ENCODE assay signal across 8 mouse cellular contexts in genomic region chr8:80879426-80880195, GRCm38 (mm10). TPM values are rescaled to one million over a fixed set of nuclear protein-coding genes. Genes with fewer than 3 reads are reported as not detected.
DNase-seq lines count a peak whose midpoint lies in the region; ATAC-seq and TF ChIP-seq lines count a peak whose summit lies in the region.

No protein-coding gene starts in this region.

- under 1% methylated on average over 90 of the region's 90 CpGs for WGBS in heart, adult 2 months
- under 1% methylated on average over 90 of the region's 90 CpGs for WGBS in kidney, adult 2 months
- WGBS in liver, embryonic 14.5 days (ENCODE audit: insufficient replicate concordance), result under 1% methylated on average over 88 of the region's 90 CpGs
- WGBS in neural tube, embryonic 11.5 days, result under 1% methylated on average over 80 of the region's 90 CpGs

- H3K4me3 ChIP-seq in heart, adult 2 months, result peak overlapping the region; percentile 84
- H3K4me3 ChIP-seq in kidney, adult 2 months (ENCODE audit: insufficient read depth, low read depth, low read length), result peak overlapping the region; percentile 99
- H3K4me3 ChIP-seq in liver, embryonic 14.5 days (ENCODE audit: insufficient read depth in 1 of 2, low read depth in 2 of 2, low read length in 2 of 2), result peak overlapping the region; percentile 72 to 74
- peak overlapping the region; percentile 87 for H3K4me3 ChIP-seq in neural tube, embryonic 11.5 days (ENCODE audit: low read depth, low read length)

- peak; percentile 59 for ATAC-seq in liver, embryonic 14.5 days (ENCODE audit: insufficient read depth)
- peak; percentile 72 for ATAC-seq in neural tube, embryonic 11.5 days (ENCODE audit: insufficient read depth, low FRiP score, low TSS enrichment)

- peak; percentile 8 to 31 for DNase-seq in spleen, adult 18-20 months
- DNase-seq in spleen, adult 12 weeks (ENCODE audit: low spot score), result no peak
- peak; percentile 46 for DNase-seq in embryo, embryonic 11.5 days (ENCODE audit: low read depth, low spot score)
- DNase-seq in heart, adult 2 months, result peak; percentile 88 to 89
- peak; percentile 83 for DNase-seq in kidney, adult 2 months
- no peak for DNase-seq in liver, embryonic 14.5 days (ENCODE audit: low read depth in 3 of 3, low spot score in 3 of 3)
- peak; percentile 78 for DNase-seq in neural tube, embryonic 11.5 days (ENCODE audit: low spot score)
- peak; percentile 8 to 31 for DNase-seq in thymus, postnatal 10 days (ENCODE audit: low spot score in 2 of 2)

- no peaks in the 10 kb centered on the region; the same call in none of the 2 replicates for H3K79me2 ChIP-seq in heart, adult 2 months (replicated peaks; ENCODE audit: control insufficient read depth, insufficient read depth, low read length)

- H3K9me3 ChIP-seq in liver, embryonic 14.5 days (ENCODE audit: control insufficient read depth, low read length), result no peaks in the 10 kb centered on the region
- H3K9me3 ChIP-seq in neural tube, embryonic 11.5 days (ENCODE audit: control insufficient read depth, low read length), result no peaks in the 10 kb centered on the region

- H3K9ac ChIP-seq in heart, adult 2 months (ENCODE audit: low read depth, low read length), result peak overlapping the region; percentile 95
- H3K9ac ChIP-seq in liver, embryonic 14.5 days (replicated peaks), result peak overlapping the region; percentile 54
- peak overlapping the region; percentile 84 for H3K9ac ChIP-seq in neural tube, embryonic 11.5 days (ENCODE audit: low read length)

- H3K36me3 ChIP-seq in heart, adult 2 months (ENCODE audit: control insufficient read depth, insufficient read depth, low read length), result peaks cover 7% of the 10 kb centered on the region
- no peaks in the 10 kb centered on the region for H3K36me3 ChIP-seq in kidney, adult 2 months (ENCODE audit: control insufficient read depth, insufficient read depth, low read length)
- no peaks in the 10 kb centered on the region for H3K36me3 ChIP-seq in liver, embryonic 14.5 days (replicated peaks; ENCODE audit: control insufficient read depth, insufficient read depth, low read depth)
- no peaks in the 10 kb centered on the region for H3K36me3 ChIP-seq in neural tube, embryonic 11.5 days (ENCODE audit: control insufficient read depth, insufficient read depth, low read length)

- TF ChIP-seq POLR2A in heart, adult 2 months (IDR thresholded peaks at IDR 0.05; ENCODE audit: insufficient read depth, low read depth, low read length), result peak; percentile 44; the same call in 1 of the 2 replicates
- TF ChIP-seq POLR2A in kidney, adult 2 months (IDR thresholded peaks at IDR 0.05; ENCODE audit: low read depth, low read length), result peak; percentile 49

- no peaks in the 10 kb centered on the region for H3K27me3 ChIP-seq in heart, adult 2 months (ENCODE audit: control insufficient read depth, insufficient read depth, low read length)
- no peaks in the 10 kb centered on the region for H3K27me3 ChIP-seq in kidney, adult 2 months (replicated peaks; ENCODE audit: control insufficient read depth, insufficient read depth, low read length)
- peaks cover 33% of the 10 kb centered on the region for H3K27me3 ChIP-seq in liver, embryonic 14.5 days (ENCODE audit: control insufficient read depth, insufficient read depth, low read length)
- no peaks in the 10 kb centered on the region for H3K27me3 ChIP-seq in neural tube, embryonic 11.5 days (ENCODE audit: control insufficient read depth, insufficient read depth, low read length)

- no peak for TF ChIP-seq EP300 in heart, adult 2 months (IDR thresholded peaks at IDR 0.05; ENCODE audit: insufficient read depth, low read depth, low read length)
- no peak for TF ChIP-seq EP300 in liver, embryonic 14.5 days (IDR thresholded peaks at IDR 0.05; ENCODE audit: low read depth)

- peak overlapping the region; percentile 98 for H3K27ac ChIP-seq in heart, adult 2 months
- H3K27ac ChIP-seq in kidney, adult 2 months (ENCODE audit: insufficient read depth, low read depth, low read length), result peak overlapping the region; percentile 99
- peak overlapping the region; percentile 25; the same call in 1 of the 2 replicates for H3K27ac ChIP-seq in liver, embryonic 14.5 days
- peak overlapping the region; percentile 95 for H3K27ac ChIP-seq in neural tube, embryonic 11.5 days (ENCODE audit: low read depth, low read length)

- H3K4me1 ChIP-seq in heart, adult 2 months (ENCODE audit: control insufficient read depth, insufficient read depth, low read length), result peaks cover 9% of the 10 kb centered on the region
- peaks cover 17% of the 10 kb centered on the region for H3K4me1 ChIP-seq in kidney, adult 2 months (ENCODE audit: control insufficient read depth, insufficient read depth, low read length)
- H3K4me1 ChIP-seq in liver, embryonic 14.5 days (replicated peaks; ENCODE audit: control insufficient read depth in 2 of 2, insufficient read depth in 2 of 2, low read length in 1 of 2), result peaks cover 0 to 2% of the 10 kb centered on the region in 2 experiments; a peak in 1 of 4 replicates
- H3K4me1 ChIP-seq in neural tube, embryonic 11.5 days (ENCODE audit: control insufficient read depth, insufficient read depth, low read length), result peaks cover 11% of the 10 kb centered on the region

- intact Hi-C loops in heart, adult 2 months (cut with DNase I), result loop anchor here (2.0 to 10.0 kb wide), 6 partner anchors 31 to 1865 kb away; no protein-coding TSS in a partner anchor

- peak overlapping the region; percentile 87 for H3K4me2 ChIP-seq in liver, embryonic 14.5 days (ENCODE audit: low read depth)
- peak overlapping the region; percentile 73 for H3K4me2 ChIP-seq in neural tube, embryonic 11.5 days (ENCODE audit: low read depth)

- peak; percentile 79 for TF ChIP-seq CTCF in heart, adult 2 months (IDR thresholded peaks at IDR 0.05)
- peak; percentile 27; the same call in 1 of the 2 replicates for TF ChIP-seq CTCF in kidney, adult 2 months (conservative IDR thresholded peaks at IDR 0.05; ENCODE audit: insufficient read depth, insufficient read length, low read depth, low read length)
- 0 out of 2 replicates have a peak, but pooled peaks have one; percentile 25 for TF ChIP-seq CTCF in liver, embryonic 14.5 days (IDR thresholded peaks at IDR 0.05; ENCODE audit: low read depth)

RNA-seq across cellular contexts. Expression of gene Gab1, which starts 0.7 kb away (rescaled TPM):
- 10 to 100 TPM; 38.3 to 40.2 TPM for total RNA-seq in heart, adult 2 months (2021)
- 32.6 and 55.3 TPM in 2 replicates for polyA plus RNA-seq in heart, adult 2 months (2012; rRNA removed)
- 24.6 and 27.8 TPM in 2 replicates for polyA plus RNA-seq in kidney, adult 2 months (2012; rRNA removed)
- 10.3 and 10.8 TPM in 2 replicates for polyA plus RNA-seq in liver, embryonic 14.5 days (2012; rRNA removed)
- polyA plus RNA-seq in liver, embryonic 14.5 days (2014; fragmentation: Nextera tagmentation; extraction: Ambion mirVana), result 7.8 and 10.6 TPM in 2 replicates
- 24.5 and 24.8 TPM in 2 replicates for polyA plus RNA-seq in neural tube, embryonic 11.5 days (2014; fragmentation: Nextera tagmentation; extraction: Ambion mirVana)

Comparison
In these comparisons a context has a peak if more than half of its experiments do, and no peak if none do; other contexts are left out.
1. DNase-seq: peak in spleen, adult 18-20 months (2 of 2), embryo, embryonic 11.5 days (single experiment), heart, adult 2 months (2 of 2), kidney, adult 2 months (single experiment), neural tube, embryonic 11.5 days (single experiment) and thymus, postnatal 10 days (2 of 2); none in spleen, adult 12 weeks (single experiment) and liver, embryonic 14.5 days (0 of 3).
2. H3K27ac ChIP-seq: peak in every context shown above with its lines; median percentile 99 in kidney, adult 2 months; 98 in heart, adult 2 months; 95 in neural tube, embryonic 11.5 days; 25 in liver, embryonic 14.5 days.
3. CTCF ChIP-seq: peak in every context shown above with its lines; median percentile 79 in heart, adult 2 months; 27 in kidney, adult 2 months; 25 in liver, embryonic 14.5 days.
4. Peak in every context shown above with its lines, with median percentiles within 50 percentile points of each other: H3K4me3 ChIP-seq and H3K9ac ChIP-seq.